Mouse (Mus musculus) small intestine, adult 2 months (tissue): Measurements from ENCODE around the gene Capn9.

Experiments
- CTCF ChIP-seq: fragments of 200-500 bp; IDR thresholded peaks from 2 replicates; pipeline ENCODE4 v1.5.1; 2012; ENCODE audit warnings: low read depth, mild to moderate bottlenecking, control low read depth, inconsistent platforms, low read length, moderate library complexity, mixed read lengths; ENCODE audit not compliant: insufficient replicate concordance, insufficient read length; ENCODE audit errors: extremely low read depth
- POLR2A ChIP-seq: fragments of 200-500 bp; IDR thresholded peaks from 2 replicates; pipeline ENCODE4 v1.6.1; 2012; ENCODE audit warnings: low read depth, mild to moderate bottlenecking, control low read depth, inconsistent platforms, low read length, moderate library complexity

GRCm38 (mm10) chr8:124542001-124542400, 33.9 kb upstream of the Capn9 start:
- TF ChIP-seq CTCF: no peak
- TF ChIP-seq POLR2A: no peak
